Mouse (Mus musculus) ES-E14 (cell line): ENCODE measurements at regions not wholly inside any gene's neighbourhood (a gene's known extent, or its start where the extent isn't known, plus 50 kb on each side); places are given as distances from the start of the nearest gene placed in this dataset.

Experiments used
- CHD2 ChIP-seq: IDR thresholded peaks from 2 replicates; pipeline ENCODE4 v1.6.1; 2014; ENCODE audit warnings: mild to moderate bottlenecking, low read depth, low read length, inconsistent platforms
- HCFC1 ChIP-seq: IDR thresholded peaks from 2 replicates; pipeline ENCODE4 v1.6.1; 2012; ENCODE audit warnings: low read length, inconsistent platforms, borderline replicate concordance; ENCODE audit not compliant: insufficient read depth
- ZC3H11A ChIP-seq: IDR thresholded peaks from 2 replicates; pipeline ENCODE4 v1.6.1; 2012; ENCODE audit warnings: low read depth, mild to moderate bottlenecking, inconsistent platforms, low read length, borderline replicate concordance
- ZNF384 ChIP-seq: IDR thresholded peaks from 2 replicates; pipeline ENCODE4 v1.6.1; 2012; ENCODE audit warnings: low read depth, low read length, inconsistent platforms

DNA sequence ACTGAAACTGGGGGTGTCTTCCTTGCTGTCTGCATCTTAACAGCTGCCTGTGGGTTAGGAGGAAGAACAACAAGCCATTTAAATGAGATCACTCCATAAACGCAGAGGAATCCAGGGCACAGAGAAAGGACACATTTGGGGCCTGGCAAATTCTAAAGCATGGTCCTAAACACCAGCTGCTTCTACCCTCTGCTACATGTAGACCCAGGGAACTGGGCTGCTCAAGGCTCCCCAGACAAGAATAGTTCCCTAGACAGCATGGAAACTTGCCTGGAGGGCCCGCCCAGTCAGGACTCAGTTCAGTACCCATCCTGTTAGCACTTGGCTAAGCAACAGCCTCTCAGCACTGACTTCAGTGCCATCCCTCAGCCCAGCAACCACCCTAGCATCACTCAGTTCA, 115.2 kb upstream of the Irf2bp2 start:
- TF ChIP-seq ZC3H11A = no peak
- no peak for TF ChIP-seq HCFC1
- no peak for TF ChIP-seq CHD2
- TF ChIP-seq ZNF384 = no peak
